Mouse (Mus musculus): Measurements from ENCODE around the gene Grwd1.

DNA sequence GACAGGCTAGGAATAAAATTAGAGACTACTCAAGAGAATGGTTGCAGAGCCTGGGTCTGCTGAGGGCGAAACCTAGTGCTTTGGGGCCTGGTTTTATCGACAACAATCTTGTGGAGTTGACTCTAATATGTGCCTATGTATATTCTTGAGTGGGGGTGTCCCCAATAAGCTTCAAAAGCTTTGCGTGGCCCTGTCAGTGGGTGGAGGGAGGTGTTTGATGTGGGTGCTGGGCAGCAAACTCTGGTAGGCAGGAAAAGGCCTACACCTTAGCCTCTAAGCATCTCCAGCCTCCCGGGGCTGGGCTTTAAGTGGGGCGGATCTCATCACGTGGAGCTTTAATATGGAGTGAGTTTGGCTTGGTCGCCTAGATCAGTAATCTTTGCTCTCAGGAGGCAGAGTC, 31.8 kb downstream of the Grwd1 start:
- TF ChIP-seq CTCF (IDR thresholded peaks at IDR 0.05; ENCODE audit: extremely low read depth, insufficient read depth, insufficient read length, insufficient replicate concordance) (no peak), POLR2A (IDR thresholded peaks at IDR 0.05; ENCODE audit: low read depth, low read length) (no peak)
